Mouse (Mus musculus) forebrain, embryonic 12.5 days (tissue): Measurements from ENCODE around the gene Akap1. TPM values are rescaled to one million over a fixed set of nuclear protein-coding genes. Genes with fewer than 3 reads are reported as not detected.

ENCODE experiments used
- ATAC-seq: fragments of 200-750 bp; cut with Nextera tagmentation; 2 replicates; pipeline ENCODE4 v1.8.0; 2017; ENCODE audit warnings: moderate TSS enrichment; ENCODE audit not compliant: low FRiP score
- H3K27ac ChIP-seq: fragments of 300-500 bp; sonication (generic); 2 replicates; pipeline ENCODE4 v1.5.1; 2016; ENCODE audit warnings: mild to moderate bottlenecking
- H3K27me3 ChIP-seq: fragments of 300-500 bp; sonication (generic); 2 replicates; pipeline ENCODE4 v1.6.1; 2016; ENCODE audit warnings: mild to moderate bottlenecking
- H3K36me3 ChIP-seq: fragments of 300-500 bp; sonication (generic); replicated peaks from 2 replicates; pipeline ENCODE4 v1.6.1; 2016; ENCODE audit warnings: mild to moderate bottlenecking
- H3K4me1 ChIP-seq: fragments of 300-500 bp; sonication (generic); 2 replicates; pipeline ENCODE4 v1.6.1; 2016
- H3K4me2 ChIP-seq: fragments of 300-500 bp; sonication (generic); 2 replicates; pipeline ENCODE4 v1.6.1; 2016; ENCODE audit warnings: mild to moderate bottlenecking, moderate library complexity
- H3K4me3 ChIP-seq: fragments of 300-500 bp; sonication (generic); replicated peaks from 2 replicates; pipeline ENCODE4 v1.5.1; 2016; ENCODE audit warnings: mild to moderate bottlenecking
- H3K9ac ChIP-seq: fragments of 300-500 bp; sonication (generic); 2 replicates; pipeline ENCODE4 v1.6.1; 2016; ENCODE audit warnings: mild to moderate bottlenecking
- H3K9me3 ChIP-seq: fragments of 300-500 bp; sonication (generic); 2 replicates; pipeline ENCODE4 v1.6.1; 2016
- WGBS: fragments of 180-500 bp; shearing (Covaris S2); methylation state at CpG from one replicate; pipeline ENCODE4 v1.1.7; 2016; 5-methylcytosine and 5-hydroxymethylcytosine counted together
- polyA plus RNA-seq: library from polyadenylated mRNA; unstranded; fragments of >200 nt; fragmentation: Nextera tagmentation; extraction: Ambion mirVana; gene quantifications from 2 replicates; pipeline ENCODE4 v1.2.1, GENCODE M21; 2016

Akap1 gene
- polyA plus RNA-seq, 1 experiment from 2014 or later: 20.9 TPM

DNA sequence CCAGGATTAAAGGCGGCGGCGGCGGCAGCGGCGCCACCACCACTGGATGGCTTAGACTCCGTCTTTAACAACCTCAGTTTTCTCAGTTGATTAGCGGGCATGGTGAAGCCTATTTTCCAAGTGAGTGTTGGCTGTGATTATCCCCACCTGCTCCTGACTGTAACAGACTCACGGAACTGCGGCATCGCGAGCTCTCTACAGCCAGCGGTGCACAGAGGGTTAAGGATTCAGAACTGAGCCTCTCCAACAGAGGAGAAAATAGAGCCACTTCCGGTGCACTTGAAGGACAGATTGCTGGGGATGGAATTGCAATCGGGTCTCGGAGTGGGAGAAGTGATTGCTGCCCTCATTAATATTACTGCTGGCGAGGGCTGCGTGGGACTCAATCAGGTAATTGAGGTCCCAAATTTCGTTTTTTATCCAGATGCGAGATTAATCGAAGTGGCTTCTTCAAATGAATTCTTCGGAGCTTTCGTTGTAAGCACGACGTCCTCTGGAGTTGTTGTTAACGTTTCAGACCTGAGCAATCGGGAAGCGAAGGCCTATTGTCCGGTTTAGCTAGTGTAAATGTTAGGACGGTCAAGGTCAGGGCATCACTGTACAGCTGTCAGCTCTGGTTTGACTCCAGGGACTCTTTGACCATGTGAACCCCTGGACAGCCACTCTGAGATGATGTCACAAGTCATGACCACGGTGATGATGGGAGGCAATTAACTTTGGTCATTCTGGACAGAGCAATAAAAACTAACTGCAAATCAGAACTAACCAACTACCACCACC, 61.0 kb downstream of the Akap1 start:
- Histone ChIP-seq H3K27ac (0 out of 2 replicates have a peak overlapping the region, but pooled peaks have one; percentile 59), H3K4me3 (0 out of 2 replicates have a peak overlapping the region, but pooled peaks have one; percentile 7), H3K36me3 (no peaks in the 10 kb centered on the region), H3K9ac (no peak overlapping the region), H3K27me3 (no peaks in the 10 kb centered on the region), H3K4me1 (peaks cover 8% of the 10 kb centered on the region; the same call in 1 of the 2 replicates), H3K4me2 (peak overlapping the region; percentile 32), H3K9me3 (no peaks in the 10 kb centered on the region)
- ATAC-seq: no peak
- WGBS: 64% methylated on average over 31 of the region's 31 CpGs

DNA sequence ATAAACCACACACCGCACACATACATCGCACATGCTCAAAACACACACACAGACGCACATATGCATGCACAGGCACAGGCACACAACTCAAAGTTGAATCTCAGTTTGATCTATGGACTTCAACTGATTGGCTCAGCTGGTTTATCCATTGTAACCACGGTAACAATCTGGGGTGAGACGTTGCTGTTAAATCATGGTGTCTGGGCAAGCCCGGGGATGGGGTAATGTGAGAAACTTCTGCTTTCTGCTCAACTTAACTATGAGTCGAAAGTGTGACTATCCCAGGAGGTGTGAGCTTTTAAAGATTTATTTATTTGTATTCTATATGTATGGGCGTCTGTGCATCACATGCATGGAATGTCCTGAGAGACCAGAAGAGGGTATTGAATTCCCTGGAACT, 68.2 kb downstream of the Akap1 start:
- Histone ChIP-seq H3K9me3 (no peaks in the 10 kb centered on the region), H3K4me2 (no peak overlapping the region)

DNA sequence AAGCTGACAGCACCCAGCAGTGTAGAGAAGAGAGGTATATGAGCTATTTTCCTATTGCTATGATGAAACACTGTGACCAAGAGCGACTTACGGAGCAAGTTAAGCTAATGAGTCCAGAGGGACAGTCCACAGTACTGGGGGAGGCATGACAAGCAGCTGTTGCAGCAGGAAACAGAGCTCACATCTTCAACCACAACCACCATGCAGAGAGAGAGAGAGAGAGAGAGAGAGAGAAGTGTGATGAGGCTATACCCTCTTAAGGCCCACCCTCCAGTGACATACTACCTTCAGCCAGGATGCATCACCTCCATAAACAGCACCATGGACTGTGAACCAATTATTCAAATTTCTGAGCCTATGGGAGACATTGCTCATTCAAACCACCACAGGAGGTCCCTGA, 74.5 kb downstream of the Akap1 start:
- WGBS: 80% methylated on average over 2 of the region's 2 CpGs
- H3K9me3 ChIP-seq: no peaks in the 10 kb centered on the region

More for the DNA sequence above, 68.2 kb downstream of the Akap1 start:
- no peak overlapping the region for H3K4me3 ChIP-seq
- H3K27me3 ChIP-seq: 0 out of 2 replicates have a peak, but pooled peaks cover 3% of the 10 kb centered on the region
- no peak overlapping the region for H3K27ac ChIP-seq
- H3K4me1 ChIP-seq: peaks cover 3% of the 10 kb centered on the region; the same call in 1 of the 2 replicates
- ATAC-seq: no peak
- WGBS: 92% methylated on average over 8 of the region's 8 CpGs
- no peak overlapping the region for H3K9ac ChIP-seq
- no peaks in the 10 kb centered on the region for H3K36me3 ChIP-seq

DNA sequence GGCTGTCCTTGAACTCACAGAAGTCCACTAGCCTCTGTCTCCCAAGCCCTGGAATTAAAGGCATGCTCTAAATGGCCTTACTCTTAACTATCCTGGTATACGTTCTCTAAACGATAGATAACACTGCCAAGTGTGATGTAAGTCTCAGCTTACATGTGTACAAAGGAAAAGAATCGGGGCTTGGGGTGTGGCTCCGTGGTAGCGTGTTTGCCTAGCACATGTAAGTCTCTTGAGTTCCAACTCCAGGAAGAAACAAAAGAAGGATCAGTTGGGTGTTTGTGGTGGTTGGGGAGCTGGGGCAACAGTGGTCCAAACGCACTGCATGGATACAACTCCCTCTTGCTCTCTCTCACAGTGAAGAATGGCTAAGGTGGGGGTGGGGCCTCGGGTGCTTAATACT, 77.6 kb downstream of the Akap1 start:
- WGBS: 88% methylated on average over 7 of the region's 7 CpGs
- Histone ChIP-seq H3K4me1 (no peaks in the 10 kb centered on the region), H3K9me3 (no peaks in the 10 kb centered on the region), H3K9ac (no peak overlapping the region), H3K4me2 (no peak overlapping the region), H3K36me3 (no peaks in the 10 kb centered on the region), H3K27me3 (no peaks in the 10 kb centered on the region), H3K27ac (no peak overlapping the region), H3K4me3 (no peak overlapping the region)
- ATAC-seq: no peak

More for the DNA sequence above, 74.5 kb downstream of the Akap1 start:
- Histone ChIP-seq H3K4me3 (no peak overlapping the region), H3K36me3 (no peaks in the 10 kb centered on the region), H3K4me1 (peaks cover 3% of the 10 kb centered on the region; the same call in 1 of the 2 replicates), H3K27ac (no peak overlapping the region), H3K27me3 (0 out of 2 replicates have a peak, but pooled peaks cover 3% of the 10 kb centered on the region), H3K9ac (no peak overlapping the region), H3K4me2 (no peak overlapping the region)
- ATAC-seq: no peak

DNA sequence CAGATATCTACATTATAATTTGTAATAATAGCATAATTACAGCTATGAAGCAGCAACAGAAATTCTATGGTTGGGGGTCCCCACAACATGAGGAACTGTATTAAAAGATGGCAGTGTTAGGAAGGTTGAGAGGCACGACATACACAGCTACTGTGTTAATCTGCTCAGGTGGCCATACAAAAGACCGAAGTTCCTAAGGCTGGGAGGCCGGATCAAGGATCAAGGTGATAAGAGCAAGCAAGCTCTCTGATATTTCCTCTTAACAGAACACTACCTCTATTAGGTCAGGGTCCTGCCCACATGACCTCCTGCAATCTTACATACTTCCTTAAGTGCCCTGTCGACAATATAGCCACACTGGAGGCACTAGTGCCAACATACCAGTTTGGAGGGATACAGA, 80.9 kb downstream of the Akap1 start:
- WGBS: 87% methylated on average over 4 of the region's 4 CpGs
- Histone ChIP-seq H3K4me3 (no peak overlapping the region), H3K36me3 (no peaks in the 10 kb centered on the region), H3K9me3 (no peaks in the 10 kb centered on the region), H3K4me2 (no peak overlapping the region), H3K4me1 (no peaks in the 10 kb centered on the region), H3K9ac (no peak overlapping the region), H3K27me3 (no peaks in the 10 kb centered on the region), H3K27ac (no peak overlapping the region)
- no peak for ATAC-seq

DNA sequence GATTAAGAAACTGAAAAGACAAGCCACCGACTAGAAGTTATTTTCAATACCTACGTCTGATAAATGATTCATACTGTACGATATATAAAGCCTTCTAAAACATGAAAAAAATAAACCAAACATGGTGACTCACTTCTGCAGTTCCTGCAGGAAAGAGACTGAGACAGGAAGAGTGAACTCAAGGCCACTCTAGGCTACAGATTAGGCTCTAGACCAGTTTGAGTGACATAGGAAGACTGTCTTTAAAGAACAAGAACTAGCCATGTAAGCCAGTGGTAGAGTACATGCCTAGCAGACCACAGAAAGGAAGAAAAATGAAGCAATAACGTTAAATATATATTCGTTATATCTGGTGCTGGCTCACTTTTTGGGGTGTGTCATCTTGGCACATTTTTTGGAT, 81.9 kb downstream of the Akap1 start:
- Histone ChIP-seq H3K36me3 (no peaks in the 10 kb centered on the region), H3K4me2 (no peak overlapping the region), H3K4me3 (no peak overlapping the region), H3K27me3 (no peaks in the 10 kb centered on the region), H3K9ac (no peak overlapping the region), H3K27ac (no peak overlapping the region), H3K4me1 (no peaks in the 10 kb centered on the region), H3K9me3 (no peaks in the 10 kb centered on the region)
- ATAC-seq: no peak
- WGBS: 92% methylated on average over 5 of the region's 5 CpGs

Other genes starting within 250 kb of the Akap1 start
- 34.9 and 35.8 TPM in 2 replicates for gene Msi2, start 146.1 kb downstream of the Akap1 start, polyA plus RNA-seq
- gene Scpep1, start 90.9 kb upstream of the Akap1 start, polyA plus RNA-seq: 47.3 and 49.7 TPM in 2 replicates
- not detected in 2 replicates for gene Elobl, start 102.3 kb upstream of the Akap1 start, polyA plus RNA-seq
- gene Coil, start 105.7 kb upstream of the Akap1 start, polyA plus RNA-seq: 30.3 and 31.5 TPM in 2 replicates
- gene Trim25, start 134.8 kb upstream of the Akap1 start, polyA plus RNA-seq: 2.3 and 3.7 TPM in 2 replicates
- 7.4 and 9.2 TPM in 2 replicates for gene Dgke, start 202.3 kb upstream of the Akap1 start, polyA plus RNA-seq
- gene Gm525, start 209.3 kb upstream of the Akap1 start, polyA plus RNA-seq: not detected in 2 replicates